Mouse (Mus musculus) layer of hippocampus, adult 9-11 months (tissue): ENCODE results near the gene Prkaa1.
"Not testable (repeated sequence)": the region's sequence is repeated elsewhere in the genome, so short reads cannot be mapped to it uniquely, and the experiment has no call there.

Experiments
- DNase-seq: peaks from one replicate; pipeline ENCODE4 v3.0.0; 2022

Gene Prkaa1

DNA sequence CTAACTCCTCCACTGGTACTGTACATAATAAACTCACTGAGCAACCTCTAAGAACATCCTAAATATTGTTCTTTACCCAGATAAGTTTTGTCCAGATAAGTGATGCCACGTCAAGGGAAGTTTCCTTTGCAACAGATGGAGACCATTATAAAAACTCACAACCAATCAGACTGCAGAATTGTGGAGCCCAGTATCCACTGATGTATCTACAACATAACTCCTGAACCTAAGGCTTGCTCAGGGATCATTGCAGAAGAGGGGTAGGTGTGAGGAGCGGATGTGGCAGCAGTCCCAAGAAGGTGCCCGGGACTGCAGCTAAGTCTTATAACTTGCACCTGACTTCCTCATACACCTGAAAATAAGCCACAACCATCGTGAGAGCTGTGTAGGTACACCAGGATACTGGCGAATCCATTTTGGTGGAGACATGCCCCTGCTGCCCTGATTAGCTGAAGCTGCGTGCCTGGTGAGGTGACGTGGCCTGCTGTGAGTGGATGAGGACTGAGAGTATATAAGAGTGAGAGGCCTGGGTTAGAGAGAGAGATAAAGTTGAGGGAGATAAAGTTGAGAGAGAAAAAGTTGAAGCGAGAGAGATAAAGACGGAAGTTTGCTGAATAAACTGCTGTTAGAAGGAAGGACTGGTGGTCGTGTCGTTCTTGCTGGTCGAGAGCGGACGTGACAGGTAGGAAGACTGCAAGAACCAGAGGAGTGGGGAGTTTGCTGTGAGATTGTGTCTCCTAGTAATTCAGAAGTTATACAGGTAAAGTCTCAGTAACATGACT, 12.6 kb upstream of the Prkaa1 start:
- DNase-seq, result not testable (repeated sequence)

DNA sequence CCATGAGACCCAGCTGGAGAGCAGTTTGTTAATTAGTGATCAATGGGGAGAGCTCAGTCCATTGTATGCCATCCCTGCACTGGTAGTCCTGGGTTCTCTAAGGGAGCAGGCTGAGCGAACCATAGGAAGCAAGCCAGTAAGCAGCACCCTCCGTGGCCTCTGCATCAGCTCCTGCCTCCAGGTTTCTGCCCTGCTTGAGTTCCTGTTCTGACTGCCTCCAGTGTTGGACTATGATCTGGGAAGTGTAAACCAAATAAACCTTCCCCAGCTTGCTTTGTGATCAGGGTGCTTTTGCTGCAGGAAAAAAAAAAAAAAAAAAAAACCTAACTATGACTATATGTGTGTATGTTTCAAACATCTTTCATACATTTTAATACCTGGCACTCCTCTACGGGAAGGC, 10.4 kb upstream of the Prkaa1 start:
- no peak for DNase-seq

DNA sequence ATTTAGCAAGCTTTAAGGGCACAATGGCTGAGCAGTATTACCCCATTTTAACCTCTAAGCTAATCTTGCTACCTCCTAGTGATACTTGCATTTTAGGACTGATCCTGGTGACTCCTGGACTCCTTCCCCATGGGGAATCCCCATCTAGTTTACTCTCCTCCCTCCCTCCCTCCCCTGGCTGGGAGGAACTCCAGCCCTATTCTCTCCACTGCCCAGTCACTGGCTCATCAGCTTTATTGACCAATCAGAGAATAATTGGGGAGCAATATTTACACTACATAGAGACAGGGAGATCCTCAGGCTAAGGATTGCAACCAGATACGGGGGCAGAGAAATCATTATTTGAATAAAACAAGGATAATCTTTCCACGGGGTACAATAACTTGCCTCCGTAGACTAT, 9.5 kb upstream of the Prkaa1 start:
- DNase-seq, result no peak

DNA sequence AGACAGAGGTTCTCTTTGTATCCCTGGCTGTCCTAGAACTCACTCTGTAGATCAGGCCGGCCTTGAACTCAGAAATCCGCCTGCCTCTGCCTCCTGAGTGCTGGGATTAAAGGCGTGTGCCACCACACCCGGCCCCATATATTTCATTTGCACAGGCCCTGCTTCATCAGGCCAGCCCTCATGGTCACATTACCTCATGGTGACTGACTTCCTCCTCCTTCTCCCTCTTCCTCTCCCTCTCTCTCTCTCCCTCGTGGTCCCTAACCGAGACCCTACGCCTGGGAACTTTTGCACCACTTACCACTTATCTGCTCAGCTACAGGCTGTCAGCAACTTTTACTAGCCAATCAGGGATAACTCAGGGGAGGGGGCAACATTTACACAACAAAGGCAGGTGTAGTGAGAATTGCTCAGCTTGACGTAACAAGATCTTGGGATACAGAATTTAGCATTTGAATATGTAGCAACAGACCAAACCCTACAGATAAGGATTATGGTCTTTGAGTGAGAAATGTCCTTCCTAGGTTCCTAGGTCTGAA, 8.6 kb upstream of the Prkaa1 start:
- DNase-seq, result no peak

DNA sequence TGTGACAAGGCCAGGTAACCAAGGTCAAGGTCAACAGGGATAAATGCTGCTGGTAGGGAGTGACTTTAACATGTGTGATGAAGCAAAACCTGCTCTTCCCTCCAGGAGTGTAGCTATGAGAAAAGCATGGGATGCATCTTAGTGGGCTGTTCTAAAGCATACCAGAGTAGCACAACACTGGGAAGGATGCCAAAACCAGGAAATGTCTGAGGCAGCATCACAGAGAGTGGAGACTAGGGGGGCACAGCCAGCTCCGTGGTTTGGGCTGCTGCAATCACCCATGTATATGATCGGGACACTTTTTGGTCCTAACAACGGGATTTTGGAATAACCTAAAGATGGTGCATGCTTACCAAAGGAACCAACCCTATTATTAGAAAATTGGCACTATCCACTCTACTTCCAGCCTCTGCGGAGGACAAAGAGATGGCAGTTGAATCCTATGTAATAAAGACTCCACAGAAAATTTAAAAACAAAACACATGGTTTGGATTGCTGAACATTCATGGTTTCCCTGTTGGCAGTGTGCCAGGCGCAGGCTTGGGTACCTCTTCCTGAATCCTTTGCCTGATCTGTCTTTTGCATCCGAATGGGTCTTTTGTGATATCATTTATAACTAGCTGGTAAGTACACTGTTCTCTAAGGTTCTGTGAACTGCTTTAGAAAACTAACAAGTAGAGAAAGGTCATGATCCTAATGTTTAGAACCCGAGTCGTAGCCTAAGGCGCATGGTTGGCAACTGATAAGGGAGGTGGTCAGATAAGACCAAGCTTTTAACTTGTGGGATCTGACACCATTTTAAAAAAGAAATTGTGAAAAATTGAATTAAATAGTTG, 5.4 kb upstream of the Prkaa1 start:
- no peak for DNase-seq

DNA sequence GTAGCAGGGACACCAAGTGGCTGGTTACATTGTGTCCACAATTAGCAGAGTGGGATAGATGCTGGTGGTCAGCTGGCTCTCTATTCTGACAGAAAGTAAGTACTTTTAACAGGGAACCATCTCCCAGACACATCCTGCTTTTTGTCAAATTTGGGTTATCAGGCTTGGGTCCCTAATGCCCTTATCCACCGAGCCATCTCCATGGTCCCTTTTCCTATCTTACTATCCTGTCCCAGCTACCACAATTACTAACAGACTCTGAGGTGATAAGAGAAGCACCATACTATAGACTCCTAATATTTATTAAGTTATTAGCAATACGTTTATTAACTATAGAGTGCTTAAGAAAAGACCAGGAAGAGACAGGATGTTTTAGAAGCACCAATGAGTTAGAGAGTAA, 4.3 kb upstream of the Prkaa1 start:
- DNase-seq, result no peak

DNA sequence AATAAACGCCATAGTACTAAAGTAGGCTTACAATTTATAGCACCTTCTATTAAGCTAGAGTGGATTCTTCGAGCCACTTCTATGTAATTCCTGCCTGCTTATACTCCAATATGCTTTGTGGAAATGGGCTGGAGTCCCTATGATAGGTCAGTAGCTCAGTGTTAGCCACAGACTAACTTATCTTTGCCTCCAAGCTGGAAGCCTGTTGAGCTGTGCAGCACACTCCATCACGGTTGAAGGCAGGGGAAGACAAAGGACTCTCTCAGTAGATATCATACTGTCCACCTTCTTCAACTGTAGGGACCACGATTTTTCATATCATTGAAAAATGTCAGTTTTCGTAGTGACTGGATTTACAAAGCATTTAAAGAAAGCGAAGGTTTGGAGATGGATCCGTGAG, 3.8 kb upstream of the Prkaa1 start:
- no peak for DNase-seq

DNA sequence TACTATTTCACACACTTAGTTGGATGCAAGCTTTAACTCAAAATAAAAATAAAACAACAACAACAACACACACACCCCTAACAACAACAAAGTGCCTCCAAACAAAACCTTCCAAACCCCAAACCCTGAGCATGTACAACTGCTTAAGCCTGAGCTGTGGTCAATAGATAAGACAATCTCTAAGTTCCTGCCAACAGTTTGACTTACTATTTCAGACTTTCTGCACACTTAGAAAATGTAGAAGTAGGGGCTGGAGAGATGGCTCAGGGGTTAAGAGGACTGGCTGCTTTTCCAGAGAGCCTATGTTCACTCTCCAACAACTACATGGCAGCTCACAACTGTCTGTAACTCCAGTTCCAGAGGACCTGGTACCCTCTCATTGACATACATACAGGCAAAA, 3.3 kb upstream of the Prkaa1 start:
- DNase-seq, result no peak

DNA sequence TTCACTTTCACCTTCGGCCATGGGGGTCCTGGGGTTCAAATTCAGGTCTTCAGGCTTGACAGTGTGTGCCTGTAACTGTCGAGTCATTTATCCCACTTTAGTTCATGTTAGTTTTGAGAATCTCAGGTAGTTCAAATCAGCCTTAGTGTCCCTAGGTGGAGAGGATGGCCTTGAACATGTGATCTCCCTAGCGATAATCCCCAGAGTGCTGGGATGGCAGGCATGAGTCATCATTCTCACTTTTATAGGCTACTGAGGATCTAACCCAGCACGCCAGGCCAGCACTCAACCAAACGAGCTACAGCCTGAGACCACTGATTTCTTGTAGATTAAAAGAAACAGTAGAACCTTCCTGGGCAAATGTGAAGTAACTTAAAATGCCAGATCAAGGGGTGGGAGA, 1.6 kb upstream of the Prkaa1 start:
- no peak for DNase-seq

DNA sequence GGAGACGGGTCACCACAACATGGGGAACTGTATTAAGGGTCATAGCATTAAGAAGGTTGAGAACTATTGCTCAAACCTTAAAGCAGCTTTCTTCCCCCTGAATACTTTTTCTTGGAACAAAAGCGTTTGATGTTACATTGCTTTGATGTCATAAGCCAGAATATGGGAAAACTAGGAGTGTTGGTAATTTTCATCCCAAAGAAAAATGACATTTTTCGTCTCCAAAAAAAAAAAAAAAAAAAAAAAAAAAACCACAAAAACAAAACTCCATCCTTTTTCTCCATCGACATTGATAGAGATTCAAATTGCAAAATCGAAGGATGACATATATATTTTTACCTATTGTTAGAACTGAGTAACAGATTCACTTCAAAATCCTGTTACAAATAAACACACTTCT, 947 bp upstream of the Prkaa1 start:
- DNase-seq, result no peak

DNA sequence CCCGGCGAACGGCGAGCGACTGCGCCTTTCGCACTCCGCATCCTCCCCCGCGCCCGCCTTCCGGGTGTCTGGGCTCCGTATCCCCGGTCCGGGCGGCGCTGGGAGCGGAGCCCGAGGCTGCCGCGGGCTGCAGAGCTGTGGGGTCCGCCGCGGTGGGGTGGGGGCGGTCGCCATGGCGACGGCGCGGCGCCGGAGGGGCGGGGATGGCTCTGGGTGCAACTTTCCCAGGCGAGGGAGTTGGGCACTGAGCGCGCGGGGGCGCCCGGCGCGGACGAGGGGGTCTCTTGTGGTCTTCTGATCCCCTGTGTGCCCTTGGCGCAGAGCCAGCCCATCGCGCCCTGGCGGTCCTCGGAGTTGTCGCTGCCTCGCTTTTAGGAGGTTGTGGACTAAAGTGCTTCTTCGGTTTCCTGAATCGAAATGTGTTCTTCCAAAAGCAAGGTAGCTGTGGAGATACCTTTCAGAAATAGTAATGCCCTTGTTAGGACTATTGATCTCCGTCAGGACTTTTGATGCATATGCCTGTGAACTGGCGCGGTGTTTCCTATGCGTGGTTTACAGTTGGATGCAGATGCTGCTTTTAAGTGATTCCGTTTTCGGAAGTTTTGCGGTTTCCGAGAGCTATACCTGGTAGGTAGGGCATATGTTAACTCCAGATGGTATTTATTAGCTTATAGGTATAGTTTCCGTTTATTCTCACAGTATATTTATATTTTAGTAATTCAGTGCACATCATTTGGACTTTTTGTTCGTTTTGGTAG, 539 bp downstream of the Prkaa1 start:
- peak; percentile 43 for DNase-seq

DNA sequence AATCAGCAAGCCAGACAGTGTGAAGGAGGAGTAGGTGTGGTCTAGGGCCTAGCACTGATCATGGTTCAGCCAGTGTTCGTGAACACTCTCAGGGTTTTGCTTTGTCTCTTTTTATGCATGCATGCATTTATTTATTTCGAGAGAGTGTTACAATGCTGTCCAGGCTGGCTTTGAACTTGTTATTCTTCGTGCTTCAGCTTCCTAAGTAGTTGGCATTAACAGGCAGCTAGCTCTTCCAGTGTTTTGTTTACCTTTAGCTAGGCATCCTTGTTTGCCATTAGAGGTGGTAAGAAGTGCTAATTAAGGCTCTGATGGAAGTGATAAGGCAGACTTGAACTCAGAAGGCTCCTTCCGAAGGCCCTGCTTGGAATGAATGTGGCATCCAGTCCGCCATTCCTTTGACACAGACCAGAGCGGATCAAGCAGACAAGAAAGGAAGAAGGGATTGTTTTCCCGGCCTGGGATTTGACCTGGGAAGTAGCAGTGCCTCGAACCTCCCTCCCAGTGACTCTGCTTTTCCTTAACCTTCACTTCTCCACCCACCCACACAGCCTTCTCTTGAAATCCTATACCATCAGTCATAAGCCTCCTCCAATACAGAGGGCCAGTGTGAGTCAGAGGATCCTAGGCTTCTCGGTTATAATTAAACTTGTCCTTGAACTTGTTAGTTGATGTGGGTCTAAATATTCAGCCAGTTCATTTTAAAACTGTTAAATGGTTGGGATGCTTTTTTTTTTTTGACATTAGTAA, 1.7 kb downstream of the Prkaa1 start:
- no peak for DNase-seq

DNA sequence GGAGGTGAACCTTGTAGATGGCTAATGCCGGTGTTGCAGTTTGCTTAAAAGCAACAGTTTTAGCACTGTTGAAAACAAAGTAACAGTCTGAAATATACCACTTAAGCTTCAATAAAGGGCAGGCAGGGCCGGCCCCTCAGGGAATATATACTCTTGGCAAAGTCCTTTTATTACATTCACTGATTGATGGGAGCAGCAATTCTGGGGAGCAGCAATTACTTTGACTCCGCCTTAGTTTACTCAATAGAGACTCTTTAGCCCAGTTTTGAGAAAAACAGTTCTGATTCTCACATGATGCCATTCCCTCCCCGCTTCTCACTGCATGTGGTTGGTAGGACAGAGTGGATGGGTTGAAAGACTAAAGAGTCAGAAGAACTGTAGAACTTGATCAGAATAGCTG, 5.5 kb downstream of the Prkaa1 start:
- DNase-seq, result no peak

DNA sequence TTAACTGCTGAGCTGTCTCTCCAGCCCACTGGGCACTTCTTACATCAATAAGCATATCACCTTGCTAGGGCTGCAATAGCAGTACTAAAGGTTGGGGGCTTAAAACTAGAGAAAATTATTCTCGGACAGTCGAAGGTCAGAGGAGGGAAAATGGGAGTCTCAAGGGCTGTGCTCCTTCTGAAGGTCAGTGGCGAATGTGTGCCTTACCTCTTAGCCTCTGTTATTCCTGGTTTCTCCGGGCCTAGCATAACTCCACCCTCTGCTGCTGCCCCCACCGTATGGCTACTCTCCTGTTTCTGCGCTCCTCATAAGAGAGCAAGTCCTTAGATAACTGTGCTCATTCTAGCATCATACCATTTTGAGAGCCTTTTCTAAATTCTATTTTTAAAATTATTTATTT, 8.5 kb downstream of the Prkaa1 start:
- DNase-seq, result no peak

DNA sequence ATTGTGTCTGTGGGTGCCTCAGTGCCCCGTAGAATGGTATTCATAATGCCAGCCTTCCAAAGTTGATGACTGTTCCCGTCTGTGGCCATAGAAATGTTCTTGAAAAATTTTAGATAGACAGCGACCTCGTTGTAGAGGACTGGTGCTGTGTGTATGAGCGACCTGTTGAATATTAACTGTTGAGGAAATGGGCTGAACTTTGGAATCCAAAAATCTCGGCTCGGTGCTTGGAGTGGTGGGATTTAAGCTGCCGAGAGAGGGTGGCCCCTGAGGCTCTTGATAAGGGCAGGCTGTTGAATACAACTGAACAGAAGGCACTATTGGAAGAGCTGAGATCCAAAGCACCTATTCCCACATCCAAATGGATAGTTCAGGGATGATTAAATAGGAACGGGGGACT, 11.0 kb downstream of the Prkaa1 start:
- DNase-seq, result no peak

DNA sequence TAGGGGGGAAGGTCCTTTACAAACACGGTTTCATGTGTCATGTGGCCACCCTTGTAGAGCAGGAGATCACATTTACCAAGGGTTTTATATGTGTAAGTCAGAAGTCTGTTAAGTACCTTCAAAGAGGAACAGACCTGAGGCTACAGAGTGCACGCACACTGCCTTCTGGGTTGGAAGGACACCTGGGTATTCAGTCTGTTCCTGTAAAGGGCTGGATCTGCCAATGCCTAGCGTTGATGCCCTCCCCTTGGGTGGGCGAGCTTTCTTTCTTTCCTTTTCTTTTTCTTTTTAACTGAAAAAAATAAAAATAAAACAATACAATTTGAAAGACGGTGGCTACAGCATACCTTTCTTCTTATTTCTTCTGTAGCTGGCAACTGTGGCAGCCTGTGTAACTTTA, 11.4 kb downstream of the Prkaa1 start:
- DNase-seq, result no peak

DNA sequence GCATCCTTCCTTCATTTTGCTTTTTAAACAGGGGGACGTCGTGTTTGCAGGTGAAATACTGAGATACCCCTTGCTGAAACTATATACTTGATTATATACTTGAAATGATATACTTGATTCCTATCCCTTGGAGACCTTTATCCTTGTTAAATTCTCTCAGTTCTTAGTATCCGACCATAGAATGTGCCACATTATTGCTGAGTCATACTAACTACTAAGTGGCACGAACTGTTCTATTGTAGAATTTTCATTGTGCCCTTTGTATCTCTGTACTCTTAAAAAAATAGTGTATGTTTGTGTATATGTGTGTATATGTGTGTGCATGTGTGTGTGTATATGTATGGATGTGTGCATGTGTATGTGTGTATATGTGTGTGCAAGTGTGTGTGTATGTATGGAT, 12.7 kb downstream of the Prkaa1 start:
- no peak for DNase-seq

DNA sequence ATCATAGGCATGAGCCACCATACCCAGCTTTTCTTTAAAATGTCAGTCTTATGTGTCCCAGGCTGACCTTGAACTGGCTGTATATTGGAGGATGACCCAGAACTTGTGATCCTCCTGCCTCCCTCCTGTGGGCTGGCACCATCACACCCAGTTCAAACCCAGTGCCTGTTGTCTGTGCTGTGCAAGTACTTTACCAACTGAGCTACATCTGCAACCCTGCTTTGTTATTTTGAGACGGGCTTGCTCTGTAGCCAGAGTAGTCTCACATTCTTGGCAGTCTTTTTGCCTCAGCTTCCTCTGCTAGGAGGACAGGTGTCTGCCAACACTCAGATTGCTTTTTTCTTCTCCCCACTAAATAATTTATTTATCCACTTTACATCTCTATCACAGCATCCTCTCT, 13.7 kb downstream of the Prkaa1 start:
- no peak for DNase-seq

DNA sequence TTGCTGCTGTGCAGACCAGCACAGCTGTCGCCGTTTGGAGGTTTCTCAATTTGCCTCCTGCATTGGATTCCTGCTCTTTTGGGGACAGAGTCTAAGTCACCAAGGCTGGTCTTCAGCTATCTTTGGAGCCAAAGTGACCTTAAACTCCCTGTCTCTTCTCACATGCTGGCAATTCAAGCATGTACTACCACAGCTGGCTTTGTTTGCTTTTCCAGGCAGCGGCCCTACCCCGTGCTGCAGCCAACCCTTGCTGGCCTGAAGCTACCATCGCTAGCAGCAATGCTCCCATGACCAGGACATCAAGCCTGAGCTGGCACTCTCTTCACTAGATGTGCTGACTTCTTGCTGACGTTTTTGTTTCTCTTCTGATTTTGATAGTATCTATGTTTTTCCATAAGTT, 15.2 kb downstream of the Prkaa1 start:
- no peak for DNase-seq

DNA sequence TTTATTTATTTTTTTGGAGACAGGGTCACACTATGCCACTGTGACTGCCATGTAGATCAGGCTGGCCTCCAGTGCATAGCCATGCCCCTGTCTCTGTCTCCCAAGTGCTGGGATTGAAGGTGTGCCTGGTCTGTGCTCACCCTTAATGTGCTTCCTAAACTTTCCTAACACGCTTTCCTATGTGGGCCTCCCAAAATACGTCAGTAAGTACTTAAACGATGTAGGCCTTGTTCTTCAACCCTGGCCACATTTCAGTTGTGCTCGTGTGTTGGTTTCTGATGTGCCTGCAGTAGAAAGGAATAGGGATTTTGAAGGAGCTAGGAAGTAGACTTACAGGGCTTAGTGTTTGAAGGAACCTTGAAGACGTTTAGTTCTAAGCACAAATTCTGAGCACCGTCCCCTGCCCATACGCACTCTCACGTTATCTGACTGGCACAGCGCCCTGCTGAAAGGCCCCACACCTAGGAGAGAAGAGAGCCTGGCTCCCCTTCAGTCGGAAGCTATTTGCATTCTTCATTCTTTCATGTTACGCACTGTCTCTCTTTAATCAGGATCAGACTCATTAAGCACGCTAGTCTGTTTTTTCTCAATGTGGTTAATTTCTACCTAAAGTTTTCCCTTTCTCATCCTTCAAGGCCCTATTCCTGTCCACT, 21.6 kb downstream of the Prkaa1 start:
- DNase-seq, result no peak

DNA sequence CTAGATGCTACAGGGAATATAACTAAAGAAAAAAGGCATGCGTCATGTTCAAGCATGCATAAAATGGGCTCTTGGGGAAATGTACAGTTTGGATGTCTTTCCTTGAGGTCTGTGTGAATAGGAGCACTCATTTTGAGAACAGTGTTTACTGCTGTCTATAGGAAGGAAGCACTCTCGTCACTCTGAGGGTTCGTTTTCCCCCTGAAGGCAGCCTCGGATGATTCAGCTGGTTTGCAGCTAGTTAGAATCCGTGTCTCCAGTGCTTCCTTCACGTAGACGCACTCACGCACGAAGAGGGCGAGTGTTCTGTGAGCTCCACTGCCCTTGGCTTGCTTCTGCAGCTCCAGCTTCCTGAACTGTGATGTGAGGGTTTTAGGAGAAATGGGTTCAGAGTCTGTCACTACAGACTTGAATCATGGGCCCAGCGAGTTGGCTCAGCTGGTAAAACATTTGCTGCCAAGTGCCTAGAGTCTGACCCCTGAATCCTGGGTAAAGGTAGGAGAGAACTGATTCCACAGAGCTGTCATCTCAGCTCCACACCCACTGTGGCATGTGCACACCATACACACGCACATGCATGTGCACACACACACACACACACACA, 29.7 kb downstream of the Prkaa1 start:
- DNase-seq, result no peak
